Mouse (Mus musculus) MEL (cell line): ENCODE results near the gene Lnx2. TPM values are rescaled to one million over a fixed set of nuclear protein-coding genes. Genes with fewer than 3 reads are reported as not detected.

ENCODE experiments used
- DNase-seq: peaks from one replicate; pipeline ENCODE4 v3.0.0; 2011; ENCODE audit warnings: low read depth, low spot score
- H3K27ac ChIP-seq: 2 replicates; pipeline ENCODE4 v1.5.1; 2012; ENCODE audit warnings: low read depth, mild to moderate bottlenecking, control low read depth, low read length, moderate library complexity; ENCODE audit not compliant: control insufficient read depth
- H3K27me3 ChIP-seq, 2 experiments: fragments of 150-350 bp in 1 of 2; sonication (generic) in 1 of 2; 2 replicates each; pipeline ENCODE4 v1.6.1; 2012; ENCODE audit warnings: low read length in 2 of 2, mild to moderate bottlenecking in 2 of 2, improper control_type of control experiment in 1 of 2, moderate library complexity in 1 of 2; ENCODE audit not compliant: insufficient read depth in 2 of 2, control insufficient read depth in 1 of 2
- H3K36me3 ChIP-seq, 2 experiments: 2 replicates each; pipeline ENCODE4 v1.6.1; 2012 to 2014; ENCODE audit warnings: low read length in 2 of 2, improper control_type of control experiment in 1 of 2, inconsistent platforms in 1 of 2, mild to moderate bottlenecking in 1 of 2; ENCODE audit not compliant: insufficient read depth in 2 of 2, control insufficient read depth in 1 of 2
- H3K4me1 ChIP-seq, 2 experiments: fragments of 150-350 bp in 1 of 2; sonication (generic) in 1 of 2; 2 replicates each; pipeline ENCODE4 v1.6.1; 2012; ENCODE audit warnings: low read length in 2 of 2, improper control_type of control experiment in 1 of 2, mild to moderate bottlenecking in 1 of 2; ENCODE audit not compliant: insufficient read depth in 2 of 2, control insufficient read depth in 1 of 2
- H3K4me3 ChIP-seq, 2 experiments: fragments of 150-350 bp in 1 of 2; sonication (generic) in 1 of 2; 2 replicates each; pipeline ENCODE4 v1.5.1; 2012; ENCODE audit warnings: low read depth in 2 of 2, low read length in 2 of 2, mild to moderate bottlenecking in 2 of 2, moderate library complexity in 2 of 2, control low read depth in 1 of 2, improper control_type of control experiment in 1 of 2; ENCODE audit not compliant: control insufficient read depth in 1 of 2, insufficient read depth in 1 of 2
- H3K79me2 ChIP-seq: 2 replicates; pipeline ENCODE4 v1.6.1; 2012; ENCODE audit warnings: mild to moderate bottlenecking, low read length, moderate library complexity; ENCODE audit not compliant: control insufficient read depth, poor library complexity, insufficient read depth
- H3K9ac ChIP-seq: 2 replicates; pipeline ENCODE4 v1.6.1; 2012; ENCODE audit warnings: low read depth, mild to moderate bottlenecking, control low read depth, low read length, moderate library complexity; ENCODE audit not compliant: control insufficient read depth, poor library complexity, severe bottlenecking
- H3K9me3 ChIP-seq: fragments of 150-350 bp; sonication (generic); replicated peaks from 2 replicates; pipeline ENCODE4 v1.6.1; 2012; ENCODE audit warnings: mild to moderate bottlenecking, low read length, improper control_type of control experiment, moderate library complexity; ENCODE audit not compliant: insufficient read depth
- CHD1 ChIP-seq: IDR thresholded peaks from 2 replicates; pipeline ENCODE4 v1.6.1; 2012; ENCODE audit warnings: low read depth, mild to moderate bottlenecking, inconsistent platforms, low read length, improper control_type of control experiment
- CHD2 ChIP-seq: IDR thresholded peaks from 2 replicates; pipeline ENCODE4 v1.6.1; 2011; ENCODE audit warnings: low read length, improper control_type of control experiment
- CTCF ChIP-seq, 3 experiments: IDR thresholded peaks in 2 of 3; conservative IDR thresholded peaks in 1 of 3; 2 replicates each; pipeline ENCODE4 v1.5.1; 2011 to 2012; ENCODE audit warnings: low read length in 3 of 3, low read depth in 2 of 3, mild to moderate bottlenecking in 2 of 3, improper control_type of control experiment in 1 of 3, inconsistent platforms in 1 of 3, mixed read lengths in 1 of 3, moderate library complexity in 1 of 3; ENCODE audit not compliant: control insufficient read depth in 1 of 3, insufficient read depth in 1 of 3, poor library complexity in 1 of 3, severe bottlenecking in 1 of 3
- E2F4 ChIP-seq: IDR thresholded peaks from 2 replicates; pipeline ENCODE4 v1.6.1; 2011; ENCODE audit warnings: low read depth, low read length, improper control_type of control experiment, borderline replicate concordance
- EP300 ChIP-seq, 2 experiments: IDR thresholded peaks; 2 replicates each; pipeline ENCODE4 v1.6.1; 2011; ENCODE audit warnings: improper control_type of control experiment in 2 of 2, low read length in 2 of 2, low read depth in 1 of 2, mild to moderate bottlenecking in 1 of 2
- GATA1 ChIP-seq: IDR thresholded peaks from 2 replicates; pipeline ENCODE4 v1.6.1; 2011; ENCODE audit warnings: low read depth, low read length, improper control_type of control experiment
- HCFC1 ChIP-seq: IDR thresholded peaks from 2 replicates; pipeline ENCODE4 v1.6.1; 2012; ENCODE audit warnings: low read depth, mild to moderate bottlenecking, inconsistent platforms, low read length, improper control_type of control experiment, moderate library complexity
- JUND ChIP-seq: IDR thresholded peaks from 2 replicates; pipeline ENCODE4 v1.6.1; 2011; ENCODE audit warnings: low read depth, mild to moderate bottlenecking, improper control_type of control experiment, low read length
- MAX ChIP-seq: IDR thresholded peaks from 2 replicates; pipeline ENCODE4 v1.6.1; 2011; ENCODE audit warnings: low read length, improper control_type of control experiment
- MYB ChIP-seq: IDR thresholded peaks from 2 replicates; pipeline ENCODE4 v1.6.1; 2011; ENCODE audit warnings: mild to moderate bottlenecking, low read depth, low read length, improper control_type of control experiment
- NRF1 ChIP-seq: IDR thresholded peaks from 2 replicates; pipeline ENCODE4 v1.6.1; 2014; ENCODE audit warnings: low read depth, mild to moderate bottlenecking, inconsistent platforms, low read length, improper control_type of control experiment, moderate library complexity; ENCODE audit not compliant: poor library complexity, insufficient read depth, severe bottlenecking
- POLR2AphosphoS2 ChIP-seq: IDR thresholded peaks from 2 replicates; pipeline ENCODE4 v1.6.1; 2011; ENCODE audit warnings: low read length, improper control_type of control experiment
- POLR2AphosphoS5 ChIP-seq: IDR thresholded peaks from 2 replicates; pipeline ENCODE4 v1.6.1; 2012; ENCODE audit warnings: low read depth, borderline replicate concordance, mild to moderate bottlenecking, inconsistent platforms, low read length, moderate library complexity, mixed read lengths
- USF1 ChIP-seq: IDR thresholded peaks from 2 replicates; pipeline ENCODE4 v1.6.1; 2014; ENCODE audit warnings: low read depth, mild to moderate bottlenecking, inconsistent platforms, low read length, improper control_type of control experiment, moderate library complexity
- ZC3H11A ChIP-seq: IDR thresholded peaks from 2 replicates; pipeline ENCODE4 v1.6.1; 2012; ENCODE audit warnings: low read depth, mild to moderate bottlenecking, inconsistent platforms, low read length, improper control_type of control experiment
- ZKSCAN1 ChIP-seq: IDR thresholded peaks from 2 replicates; pipeline ENCODE4 v1.6.1; 2012; ENCODE audit warnings: low read depth, mild to moderate bottlenecking, inconsistent platforms, low read length, improper control_type of control experiment, moderate library complexity
- polyA plus RNA-seq, 2 experiments: library from polyadenylated mRNA; stranded (reverse) in 1 of 2; unstranded in 1 of 2; fragments of >175 nt in 1 of 2; fragments of >200 nt in 1 of 2; gene quantifications; 2 replicates each; pipeline versions ENCODE4 v1.2.1 to v1.2.4; 2012; ENCODE audit warnings: low replicate concordance in 2 of 2, low read depth in 1 of 2; ENCODE audit not compliant: insufficient read length in 2 of 2, insufficient read depth in 1 of 2, missing spikeins in 1 of 2
- total RNA-seq: library from RNA; depleted of rRNA; stranded (reverse); fragments of 300-350 nt; gene quantifications from 2 replicates; pipeline ENCODE4 v1.2.3, GENCODE M21; 2012

The Lnx2 gene
- total and polyA plus RNA-seq, 3 experiments = 22.0 to 26.1 TPM; not detected in 1

DNA sequence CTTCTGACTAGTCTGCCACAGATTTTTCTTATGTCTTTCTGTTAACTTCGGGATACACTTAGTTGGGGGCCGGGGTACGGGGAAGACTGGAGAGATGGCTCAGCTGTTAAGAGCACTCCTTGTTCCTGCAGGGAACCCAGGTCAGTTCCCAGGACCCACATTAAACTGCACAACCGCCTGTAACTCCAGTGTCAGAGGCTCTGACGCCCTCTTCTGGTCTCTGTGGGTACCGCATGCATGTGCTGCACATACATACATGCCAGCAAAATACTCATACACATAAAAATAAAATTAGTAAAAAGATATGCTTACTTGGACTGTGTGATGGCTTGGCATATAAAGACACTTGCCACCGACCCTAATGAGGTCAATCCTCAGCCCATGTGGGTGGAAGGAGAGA lies 79.6 kb downstream of the Lnx2 start:
- H3K9ac ChIP-seq = no peak overlapping the region
- no peak overlapping the region for H3K4me3 ChIP-seq
- H3K9me3 ChIP-seq = no peaks in the 10 kb centered on the region
- H3K27me3 ChIP-seq = no peaks in the 10 kb centered on the region
- H3K36me3 ChIP-seq = no peaks in the 10 kb centered on the region
- no peaks in the 10 kb centered on the region for H3K79me2 ChIP-seq
- H3K4me1 ChIP-seq = no peaks in the 10 kb centered on the region
- TF ChIP-seq CHD2 (no peak), ZKSCAN1 (no peak), CTCF (IDR thresholded peaks at IDR 0.05 in 2 of 3, conservative IDR thresholded peaks at IDR 0.05 in 1 of 3; ENCODE audit: control insufficient read depth in 1 of 3, insufficient read depth in 1 of 3, low read depth in 2 of 3, low read length in 3 of 3, poor library complexity in 1 of 3, severe bottlenecking in 1 of 3) (peak; percentile 27 to 32 (median 30); a peak in 3 of 6 replicates), POLR2AphosphoS5 (no peak)
- no peak overlapping the region for H3K27ac ChIP-seq
- DNase-seq = no peak

DNA sequence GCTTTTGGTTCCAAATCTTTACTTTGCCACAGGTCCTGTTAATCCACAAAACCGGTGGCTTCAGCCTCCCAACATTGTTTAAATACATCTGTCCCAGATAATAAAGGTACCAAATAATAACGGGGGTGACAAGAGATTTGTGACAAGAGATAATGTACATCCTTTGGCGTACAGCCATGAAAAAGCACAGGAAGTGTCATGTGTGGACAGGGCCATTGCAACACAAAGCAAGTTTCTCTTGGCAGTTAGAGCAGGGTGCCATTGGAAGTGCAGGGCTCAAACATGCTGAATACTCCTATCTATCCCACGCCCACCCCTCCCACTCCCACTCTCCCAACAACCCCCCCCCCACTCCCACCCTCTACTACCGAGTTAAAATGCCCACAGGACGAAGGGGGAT lies 81.4 kb downstream of the Lnx2 start:
- H3K79me2 ChIP-seq = no peaks in the 10 kb centered on the region
- no peaks in the 10 kb centered on the region for H3K9me3 ChIP-seq
- H3K27me3 ChIP-seq = no peaks in the 10 kb centered on the region
- H3K27ac ChIP-seq = no peak overlapping the region
- H3K36me3 ChIP-seq = no peaks in the 10 kb centered on the region
- H3K4me3 ChIP-seq = no peak overlapping the region
- no peak for TF ChIP-seq MYB
- peak in 1 of 2 experiments; percentile 19; a peak in 1 of 4 replicates for TF ChIP-seq EP300 (IDR thresholded peaks at IDR 0.05; ENCODE audit: low read depth in 1 of 2, low read length in 2 of 2)
- TF ChIP-seq NRF1 = no peak
- H3K4me1 ChIP-seq = no peaks in the 10 kb centered on the region
- H3K9ac ChIP-seq = no peak overlapping the region
- DNase-seq = no peak

- no peak overlapping the region for H3K4me3 ChIP-seq
- no peak for DNase-seq
- H3K27me3 ChIP-seq = no peaks in the 10 kb centered on the region
- no peaks in the 10 kb centered on the region for H3K9me3 ChIP-seq
- no peaks in the 10 kb centered on the region for H3K36me3 ChIP-seq
- H3K4me1 ChIP-seq = no peaks in the 10 kb centered on the region
- no peaks in the 10 kb centered on the region for H3K79me2 ChIP-seq
- TF ChIP-seq ZC3H11A (no peak), POLR2AphosphoS2 (no peak), E2F4 (no peak), CHD2 (no peak), HCFC1 (no peak), POLR2AphosphoS5 (no peak), JUND (no peak), EP300 (IDR thresholded peaks at IDR 0.05; ENCODE audit: low read depth in 1 of 2, low read length in 2 of 2) (no peak), CHD1 (no peak), GATA1 (no peak), USF1 (no peak), MAX (no peak)
- no peak overlapping the region for H3K9ac ChIP-seq
- H3K27ac ChIP-seq = no peak overlapping the region
Measured at GRCm38 (mm10) chr5:146993509-146993908, 82.9 kb downstream of the Lnx2 start.
